Mouse (Mus musculus) midbrain, embryonic 11.5 days (tissue): ENCODE results near the gene Mylk. TPM values are rescaled to one million over a fixed set of nuclear protein-coding genes. Genes with fewer than 3 reads are reported as not detected.

Experiments
- ATAC-seq: fragments of 200-750 bp; cut with Nextera tagmentation; 2 replicates; pipeline ENCODE4 v1.8.0; 2017; ENCODE audit warnings: moderate TSS enrichment, moderate library complexity; ENCODE audit not compliant: low FRiP score
- DNase-seq: peaks from one replicate; pipeline ENCODE4 v3.0.0; 2015; ENCODE audit warnings: low spot score; ENCODE audit errors: missing footprints
- H3K27ac ChIP-seq: fragments of 300-500 bp; sonication (generic); 2 replicates; pipeline ENCODE4 v1.5.1; 2014; ENCODE audit warnings: low read depth, low read length
- H3K27me3 ChIP-seq: fragments of 300-500 bp; sonication (generic); 2 replicates; pipeline ENCODE4 v1.6.1; 2014; ENCODE audit warnings: mild to moderate bottlenecking, low read length, moderate library complexity, mixed read lengths; ENCODE audit not compliant: control insufficient read depth, insufficient read depth
- H3K36me3 ChIP-seq: fragments of 300-500 bp; sonication (generic); 2 replicates; pipeline ENCODE4 v1.6.1; 2014; ENCODE audit warnings: mild to moderate bottlenecking, low read length, moderate library complexity, mixed read lengths; ENCODE audit not compliant: control insufficient read depth, insufficient read depth
- H3K4me1 ChIP-seq: fragments of 300-500 bp; sonication (generic); 2 replicates; pipeline ENCODE4 v1.6.1; 2014; ENCODE audit warnings: low read length; ENCODE audit not compliant: control insufficient read depth, insufficient read depth
- H3K4me2 ChIP-seq: fragments of 300-500 bp; sonication (generic); 2 replicates; pipeline ENCODE4 v1.6.1; 2014; ENCODE audit warnings: mild to moderate bottlenecking, moderate library complexity
- H3K4me3 ChIP-seq: fragments of 300-500 bp; sonication (generic); 2 replicates; pipeline ENCODE4 v1.5.1; 2014; ENCODE audit warnings: low read depth, low read length
- H3K9ac ChIP-seq: fragments of 300-500 bp; sonication (generic); 2 replicates; pipeline ENCODE4 v1.6.1; 2014; ENCODE audit warnings: low read length
- H3K9me3 ChIP-seq: fragments of 300-500 bp; sonication (generic); 2 replicates; pipeline ENCODE4 v1.6.1; 2016; ENCODE audit warnings: low read length; ENCODE audit not compliant: control insufficient read depth
- WGBS: fragments of 180-500 bp; shearing (Covaris S2); extraction: QIAGEN DNeasy Blood & Tissue Kit; methylation state at CpG from one replicate; pipeline ENCODE4 v1.1.7; 2014; 5-methylcytosine and 5-hydroxymethylcytosine counted together
- polyA plus RNA-seq: library from polyadenylated mRNA; unstranded; fragments of >200 nt; fragmentation: Nextera tagmentation; extraction: Ambion mirVana; gene quantifications from 2 replicates; pipeline ENCODE4 v1.2.1, GENCODE M21; 2014

Gene Mylk
- polyA plus RNA-seq, 1 experiment from 2014 or later, result 6.9 TPM

DNA sequence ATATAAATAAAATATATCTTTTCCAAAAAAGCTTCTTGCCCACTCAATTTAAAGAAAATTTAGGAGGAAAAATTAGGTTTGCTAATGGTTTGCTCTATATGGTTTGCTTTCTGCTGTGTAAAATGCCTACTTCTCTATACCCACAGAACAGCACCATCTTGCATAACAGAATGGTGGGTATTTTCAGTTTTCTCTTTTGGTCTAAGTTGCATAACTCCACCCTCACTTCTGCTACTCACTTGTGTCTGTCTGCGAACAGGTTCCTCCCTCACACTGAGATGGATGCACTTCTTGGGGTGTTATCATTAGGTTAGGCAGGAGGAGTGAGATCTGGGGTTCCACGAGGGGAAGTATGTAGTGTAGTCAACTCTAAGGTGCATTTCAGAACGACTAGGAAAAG, 68.6 kb downstream of the Mylk start:
- H3K9ac ChIP-seq, result no peak overlapping the region
- H3K4me2 ChIP-seq, result no peak overlapping the region
- H3K4me3 ChIP-seq, result no peak overlapping the region
- H3K27ac ChIP-seq, result no peak overlapping the region
- H3K4me1 ChIP-seq, result peaks cover under 1% of the 10 kb centered on the region; the same call in 1 of the 2 replicates
- H3K36me3 ChIP-seq, result no peaks in the 10 kb centered on the region
- no peaks in the 10 kb centered on the region for H3K27me3 ChIP-seq
- no peaks in the 10 kb centered on the region for H3K9me3 ChIP-seq
- no peak for ATAC-seq
- 86% methylated on average over 3 of the region's 3 CpGs for WGBS
- DNase-seq, result no peak

DNA sequence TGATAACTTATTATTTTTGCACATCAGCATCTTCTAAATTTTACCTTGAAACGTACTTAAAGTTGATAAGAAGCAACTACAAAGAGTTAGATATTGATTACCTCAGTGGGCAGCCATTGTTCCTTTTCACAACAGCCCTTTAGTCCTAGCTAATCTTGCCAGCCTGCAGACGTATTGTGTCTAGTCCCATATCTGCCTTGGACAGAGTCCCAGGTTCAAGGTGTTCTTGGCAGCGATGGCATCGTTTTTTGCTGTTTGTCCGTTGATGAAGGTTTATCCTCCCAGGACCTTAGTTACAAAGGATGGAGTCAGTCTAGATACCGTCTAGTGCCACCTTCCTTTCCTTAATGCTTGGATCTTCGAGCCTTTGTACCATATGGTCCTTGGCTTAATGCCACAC, 69.6 kb downstream of the Mylk start:
- H3K4me2 ChIP-seq, result no peak overlapping the region
- H3K4me1 ChIP-seq, result no peaks in the 10 kb centered on the region
- ATAC-seq, result no peak
- H3K36me3 ChIP-seq, result no peaks in the 10 kb centered on the region
- no peaks in the 10 kb centered on the region for H3K9me3 ChIP-seq
- no peak overlapping the region for H3K9ac ChIP-seq
- no peaks in the 10 kb centered on the region for H3K27me3 ChIP-seq
- H3K4me3 ChIP-seq, result no peak overlapping the region
- H3K27ac ChIP-seq, result no peak overlapping the region
- 80% methylated on average over 7 of the region's 7 CpGs for WGBS
- DNase-seq, result no peak

DNA sequence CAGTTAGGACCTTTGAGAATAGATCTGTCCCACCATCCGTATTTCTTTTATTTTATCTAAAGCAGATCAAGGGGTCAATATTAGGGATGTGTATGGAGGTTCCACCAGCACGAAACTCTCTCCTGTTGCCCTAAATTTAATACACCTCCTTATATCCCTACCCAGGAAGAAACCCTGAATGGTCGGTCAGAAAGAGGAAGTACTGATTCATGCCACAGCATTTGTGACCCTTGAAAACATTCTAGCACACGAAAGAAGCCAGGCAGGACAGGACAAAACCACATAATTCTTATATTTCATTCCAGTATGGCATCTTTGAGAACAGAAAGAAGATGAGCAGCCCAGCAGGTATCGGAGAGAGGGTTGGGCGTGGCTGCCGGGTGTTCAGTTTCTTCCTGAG, 71.5 kb downstream of the Mylk start:
- Histone ChIP-seq H3K4me2 (no peak overlapping the region), H3K27me3 (no peaks in the 10 kb centered on the region), H3K36me3 (no peaks in the 10 kb centered on the region), H3K27ac (no peak overlapping the region), H3K9me3 (no peaks in the 10 kb centered on the region), H3K4me3 (no peak overlapping the region), H3K4me1 (no peaks in the 10 kb centered on the region), H3K9ac (no peak overlapping the region)
- WGBS, result 91% methylated on average over 7 of the region's 7 CpGs
- no peak for DNase-seq
- no peak for ATAC-seq

DNA sequence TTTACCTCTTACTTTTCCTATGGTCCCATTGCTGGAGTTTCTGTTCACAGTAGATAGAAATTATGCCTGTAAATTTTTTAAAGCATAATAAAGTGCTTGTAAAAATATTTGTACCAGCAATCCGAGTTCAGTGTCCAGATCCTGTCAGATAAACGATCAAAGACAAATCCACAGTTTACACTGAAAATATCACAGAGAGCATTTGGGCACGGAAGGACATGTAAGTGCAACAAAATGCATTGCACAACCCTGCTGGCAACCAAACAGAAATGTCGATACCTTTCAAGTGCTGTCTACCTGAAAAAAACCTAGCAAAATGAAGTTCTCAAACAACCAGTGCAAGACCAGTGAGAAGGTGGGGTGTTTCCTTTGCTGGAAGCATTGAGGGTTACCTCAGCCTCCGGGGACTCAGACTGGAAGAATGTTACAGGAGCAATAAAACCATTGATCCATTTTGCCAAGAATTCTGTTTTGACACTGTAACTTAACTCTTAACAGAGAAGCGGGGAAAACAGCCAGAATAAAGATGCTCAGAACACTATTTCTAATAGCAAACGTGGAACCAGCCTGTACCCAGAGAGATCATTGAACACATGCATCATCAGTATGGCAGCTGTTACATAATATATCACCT, 80.2 kb downstream of the Mylk start:
- Histone ChIP-seq H3K27me3 (no peaks in the 10 kb centered on the region), H3K4me3 (no peak overlapping the region), H3K4me2 (no peak overlapping the region), H3K36me3 (no peaks in the 10 kb centered on the region), H3K27ac (no peak overlapping the region), H3K9me3 (no peaks in the 10 kb centered on the region), H3K9ac (no peak overlapping the region), H3K4me1 (no peaks in the 10 kb centered on the region)
- no peak for DNase-seq
- ATAC-seq, result no peak
- 87% methylated on average over 7 of the region's 7 CpGs for WGBS

DNA sequence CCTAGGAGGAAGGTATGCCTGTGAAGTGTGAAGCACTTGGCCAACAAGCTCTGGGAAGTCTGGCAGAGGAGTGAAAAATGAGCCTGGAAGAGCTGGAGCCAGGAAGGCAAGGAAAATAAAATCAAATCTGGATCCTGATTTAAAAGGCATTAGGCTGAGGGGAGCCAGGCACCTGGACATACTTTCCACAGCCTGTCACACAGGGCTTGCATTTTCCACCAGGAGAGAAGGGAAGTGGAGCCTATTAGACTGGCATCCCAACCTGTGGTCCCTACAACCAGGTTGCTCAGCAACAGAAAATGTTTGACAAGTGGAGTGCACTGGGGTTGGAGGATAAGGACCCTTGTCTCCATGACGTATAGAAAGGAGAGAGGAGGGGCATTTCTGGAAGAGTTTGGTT, 89.5 kb downstream of the Mylk start:
- Histone ChIP-seq H3K4me2 (no peak overlapping the region), H3K9me3 (no peaks in the 10 kb centered on the region), H3K36me3 (no peaks in the 10 kb centered on the region), H3K4me1 (no peaks in the 10 kb centered on the region), H3K9ac (no peak overlapping the region), H3K27me3 (no peaks in the 10 kb centered on the region), H3K4me3 (no peak overlapping the region), H3K27ac (no peak overlapping the region)
- ATAC-seq (no peak), DNase-seq (no peak)
- WGBS, result 67% methylated on average over 1 of the region's 1 CpGs

DNA sequence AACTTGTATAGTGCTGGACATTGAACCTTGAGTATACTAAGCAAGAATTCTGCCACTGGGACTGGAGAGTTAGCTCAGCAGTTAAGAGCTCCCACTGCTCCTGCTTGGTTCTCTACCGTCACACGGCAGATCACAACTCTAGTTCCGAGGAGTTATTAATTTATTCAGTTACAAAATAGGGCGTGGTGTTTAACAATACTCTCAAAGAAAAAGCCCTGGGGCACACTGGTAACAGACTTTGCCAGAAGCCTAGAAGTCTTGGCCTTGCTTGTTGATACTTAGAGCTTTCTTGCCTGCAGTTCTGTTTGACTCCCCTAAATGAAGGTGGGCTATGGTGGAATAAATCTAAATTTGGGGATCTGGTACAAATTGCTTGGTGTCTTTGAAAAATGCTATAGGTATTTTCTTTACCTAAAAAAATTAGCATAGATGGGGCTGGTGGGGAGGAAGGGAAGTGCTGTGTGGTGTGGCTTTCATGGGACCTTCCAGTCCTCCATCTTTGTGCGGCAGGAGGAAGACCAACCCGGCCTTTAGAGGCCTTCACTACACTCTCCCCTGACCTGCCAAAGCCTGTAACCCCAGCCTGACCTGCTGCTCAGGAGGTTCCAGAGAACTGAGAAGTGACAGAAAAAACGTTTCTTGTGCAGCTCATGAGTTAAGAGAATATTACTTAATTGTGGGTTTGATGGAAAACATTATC, 94.1 kb downstream of the Mylk start:
- H3K4me3 ChIP-seq, result no peak overlapping the region
- no peaks in the 10 kb centered on the region for H3K4me1 ChIP-seq
- DNase-seq, result no peak
- H3K36me3 ChIP-seq, result no peaks in the 10 kb centered on the region
- H3K9me3 ChIP-seq, result no peaks in the 10 kb centered on the region
- 80% methylated on average over 7 of the region's 7 CpGs for WGBS
- H3K9ac ChIP-seq, result no peak overlapping the region
- H3K27ac ChIP-seq, result no peak overlapping the region
- no peaks in the 10 kb centered on the region for H3K27me3 ChIP-seq
- H3K4me2 ChIP-seq, result no peak overlapping the region
- ATAC-seq, result no peak

DNA sequence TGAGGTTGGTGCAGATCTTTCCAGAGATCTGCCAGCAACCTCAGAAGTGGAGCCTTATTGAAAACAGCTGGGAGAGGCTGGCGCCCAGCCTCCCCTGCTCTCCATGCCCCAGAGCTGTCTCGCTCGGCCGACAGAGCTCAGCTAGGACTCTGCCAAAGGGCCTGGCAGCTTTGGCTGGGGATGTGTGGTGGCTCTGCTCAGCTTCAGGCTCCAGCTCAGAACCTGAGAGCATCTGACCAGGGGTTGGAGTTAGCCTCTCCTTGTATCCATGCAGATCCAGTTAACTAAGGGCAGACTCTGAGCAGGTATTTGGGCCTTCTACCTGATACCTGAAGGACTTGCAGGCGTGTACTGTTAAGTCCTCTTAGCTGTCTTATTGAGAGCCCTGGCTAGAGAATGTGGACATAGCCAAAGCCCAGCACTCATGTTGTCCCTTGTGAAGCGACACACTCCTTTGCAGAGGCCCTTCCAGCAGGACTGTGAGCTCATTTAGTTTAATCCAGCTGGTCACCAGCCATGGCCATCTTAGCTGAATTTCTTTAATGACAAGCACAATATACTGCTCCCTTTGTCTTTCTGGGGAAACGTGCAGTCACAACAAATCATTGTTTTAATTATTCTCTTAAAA, 94.8 kb downstream of the Mylk start:
- Histone ChIP-seq H3K36me3 (no peaks in the 10 kb centered on the region), H3K4me3 (no peak overlapping the region), H3K27ac (no peak overlapping the region), H3K4me1 (no peaks in the 10 kb centered on the region), H3K9ac (no peak overlapping the region), H3K4me2 (no peak overlapping the region), H3K9me3 (no peaks in the 10 kb centered on the region), H3K27me3 (no peaks in the 10 kb centered on the region)
- DNase-seq (no peak), ATAC-seq (no peak)
- 90% methylated on average over 7 of the region's 7 CpGs for WGBS

GRCm38 (mm10) chr16:34844783-34845182, 99.8 kb downstream of the Mylk start:
- WGBS, result 56% methylated on average over 6 of the region's 6 CpGs
- no peak for DNase-seq

GRCm38 (mm10) chr16:34847638-34848037, 102.6 kb downstream of the Mylk start:
- 78% methylated on average over 3 of the region's 3 CpGs for WGBS
- Histone ChIP-seq H3K4me2 (no peak overlapping the region), H3K27ac (no peak overlapping the region), H3K9ac (no peak overlapping the region), H3K36me3 (no peaks in the 10 kb centered on the region), H3K27me3 (no peaks in the 10 kb centered on the region), H3K4me1 (no peaks in the 10 kb centered on the region), H3K4me3 (no peak overlapping the region), H3K9me3 (no peaks in the 10 kb centered on the region)
- ATAC-seq (no peak), DNase-seq (no peak)

More at GRCm38 (mm10) chr16:34844783-34845182, 99.8 kb downstream of the Mylk start:
- Histone ChIP-seq H3K4me1 (no peaks in the 10 kb centered on the region), H3K9ac (no peak overlapping the region), H3K4me2 (no peak overlapping the region), H3K27me3 (no peaks in the 10 kb centered on the region), H3K36me3 (no peaks in the 10 kb centered on the region), H3K4me3 (no peak overlapping the region), H3K9me3 (no peaks in the 10 kb centered on the region), H3K27ac (no peak overlapping the region)
- no peak for ATAC-seq
